Mouse (Mus musculus) megakaryocyte, embryonic 14.5 days (primary cell): ENCODE measurements around the gene Myo7a.

ENCODE experiments used
- FLI1 ChIP-seq: IDR thresholded peaks from 2 replicates; pipeline ENCODE4 v1.6.1; 2012; ENCODE audit warnings: low read length, inconsistent platforms, mixed read lengths
- GATA1 ChIP-seq: IDR thresholded peaks from 3 replicates; pipeline ENCODE4 v1.6.1; 2012; ENCODE audit warnings: mixed read lengths, low read length, inconsistent platforms, borderline replicate concordance

DNA sequence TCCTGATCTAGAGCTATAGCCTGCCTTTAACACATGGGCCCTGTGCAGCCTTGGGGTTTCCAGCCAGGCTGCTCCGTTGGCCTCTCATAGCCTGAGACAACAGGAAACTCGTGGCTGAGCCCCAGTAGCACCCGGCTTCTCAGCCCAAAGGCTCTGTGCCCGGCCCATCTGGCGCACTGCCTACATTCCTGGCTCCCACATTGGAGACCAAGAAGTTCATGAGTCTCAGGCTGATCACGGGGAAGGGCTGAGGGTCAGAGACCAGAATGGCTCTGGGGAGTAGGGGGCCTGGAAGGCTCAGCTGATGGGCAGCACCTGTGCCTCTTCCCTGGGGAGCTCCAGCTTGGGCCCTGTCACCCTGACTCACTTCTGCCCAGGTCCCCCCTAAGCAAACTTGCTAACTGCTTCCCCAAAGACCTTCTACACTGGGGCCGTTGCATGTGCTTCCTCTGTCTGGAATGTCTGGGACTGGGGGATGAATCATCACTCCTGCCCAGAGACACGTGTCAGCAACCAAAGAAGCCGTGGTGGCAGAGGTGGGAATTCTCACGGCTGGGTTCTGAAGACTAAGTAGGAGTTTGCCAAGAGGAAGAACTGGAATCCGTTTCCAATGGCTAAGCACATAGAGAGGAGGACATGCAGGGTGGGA, 2.2 kb downstream of the Myo7a start:
- TF ChIP-seq GATA1 (no peak), FLI1 (no peak)
